Mouse (Mus musculus): ENCODE data around the gene Arl3. TPM values are rescaled to one million over a fixed set of nuclear protein-coding genes. Genes with fewer than 3 reads are reported as not detected.

Arl3 gene
- polyA plus RNA-seq, 1 experiment, result 266 TPM

GRCm38 (mm10) chr19:46563603-46564002, 9.4 kb downstream of the Arl3 start:
- no peak for TF ChIP-seq CTCF (IDR thresholded peaks at IDR 0.05; ENCODE audit: control insufficient read depth, insufficient read depth, insufficient replicate concordance, low read depth, low read length)
- TF ChIP-seq POLR2A (IDR thresholded peaks at IDR 0.05; ENCODE audit: control insufficient read depth, low read depth, low read length), result no peak

DNA sequence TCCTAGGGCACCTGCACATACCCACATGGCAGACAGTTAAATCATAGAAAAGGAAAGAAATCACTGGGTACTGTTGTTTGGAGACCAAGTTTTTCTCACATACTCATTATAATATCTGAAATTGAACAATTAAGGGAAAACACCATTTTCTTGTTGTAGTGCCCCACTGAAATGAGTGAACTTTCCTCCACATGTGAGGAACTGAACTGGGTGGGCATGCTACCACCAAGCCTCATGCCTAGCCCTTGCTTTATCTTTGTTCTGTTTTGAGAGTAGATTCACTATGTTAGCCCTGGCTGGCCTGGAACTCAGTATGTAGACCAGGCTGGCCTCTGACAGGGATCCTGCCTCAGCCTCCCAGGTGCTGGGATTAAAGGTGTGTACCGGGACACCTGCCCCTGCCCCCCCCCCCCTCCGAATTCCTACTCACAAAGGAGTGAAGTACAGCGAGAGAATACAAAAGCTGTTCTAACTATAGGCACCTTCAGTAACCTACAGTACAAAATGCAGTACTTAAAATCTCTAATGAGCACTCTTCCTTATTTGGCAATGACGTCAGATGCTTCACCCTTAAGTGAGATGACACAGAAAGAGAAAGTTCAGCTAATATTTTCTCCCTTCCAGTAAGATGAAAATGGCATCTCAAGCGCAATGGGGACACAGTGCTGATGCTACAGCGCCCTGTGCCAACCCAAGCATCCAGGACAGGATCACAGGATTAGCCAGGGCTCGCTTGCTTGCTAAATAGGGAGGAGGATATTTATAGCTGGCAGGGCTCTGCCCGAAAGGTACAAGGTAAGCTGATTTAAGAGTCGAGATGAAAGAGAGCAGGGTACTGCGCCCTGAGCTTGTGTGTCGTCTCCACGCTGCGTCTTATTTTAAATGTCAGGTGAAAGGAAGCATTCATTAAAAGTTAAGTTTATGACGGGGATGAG, 10.2 kb downstream of the Arl3 start:
- no peaks in the 10 kb centered on the region; the same call in 1 of the 2 replicates for H3K36me3 ChIP-seq (ENCODE audit: control insufficient read depth, insufficient read depth, low read length)
- no peak for TF ChIP-seq CTCF (IDR thresholded peaks at IDR 0.05; ENCODE audit: control insufficient read depth, insufficient read depth, insufficient replicate concordance, low read depth, low read length)
- no peak for TF ChIP-seq POLR2A (IDR thresholded peaks at IDR 0.05; ENCODE audit: control insufficient read depth, low read depth, low read length)
- H3K4me3 ChIP-seq (ENCODE audit: control insufficient read depth, low read depth, low read length), result no peak overlapping the region

More at GRCm38 (mm10) chr19:46563603-46564002, 9.4 kb downstream of the Arl3 start:
- Histone ChIP-seq H3K4me3 (ENCODE audit: control insufficient read depth, low read depth, low read length) (no peak overlapping the region), H3K27ac (ENCODE audit: control insufficient read depth, insufficient read depth, low read depth, low read length) (no peak overlapping the region), H3K36me3 (ENCODE audit: control insufficient read depth, insufficient read depth, low read length) (no peaks in the 10 kb centered on the region; the same call in 1 of the 2 replicates), H3K4me1 (ENCODE audit: control insufficient read depth, insufficient read depth, low read length) (peaks cover 4% of the 10 kb centered on the region; the same call in 1 of the 2 replicates), H3K27me3 (ENCODE audit: control insufficient read depth, insufficient read depth, low read length) (no peaks in the 10 kb centered on the region)

DNA sequence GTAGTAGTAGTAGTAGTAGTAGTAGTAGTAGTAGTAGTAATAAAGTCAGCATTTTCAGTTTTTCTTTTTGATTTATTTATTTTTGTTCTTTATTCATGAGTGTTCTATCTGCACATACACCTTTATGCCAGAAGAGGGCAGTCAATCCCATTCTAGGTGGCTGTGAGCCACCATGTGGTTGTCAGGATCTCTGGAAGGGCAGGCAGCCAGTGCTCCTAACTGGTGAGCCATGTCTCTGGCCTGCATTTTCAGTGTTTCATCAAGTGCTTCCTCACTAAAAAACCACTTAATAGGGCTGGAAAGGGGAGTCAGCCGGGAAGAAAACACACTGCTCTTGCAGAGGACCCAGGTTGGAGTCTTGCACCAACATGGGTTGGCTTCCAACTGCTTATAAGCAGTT, 10.9 kb downstream of the Arl3 start:
- peaks cover 4% of the 10 kb centered on the region; the same call in 1 of the 2 replicates for H3K4me1 ChIP-seq (ENCODE audit: control insufficient read depth, insufficient read depth, low read length)
- peaks cover under 1% of the 10 kb centered on the region; the same call in 1 of the 2 replicates for H3K36me3 ChIP-seq (ENCODE audit: control insufficient read depth, insufficient read depth, low read length)
- H3K27ac ChIP-seq (ENCODE audit: control insufficient read depth, insufficient read depth, low read depth, low read length), result no peak overlapping the region
- peak; percentile 38; the same call in 1 of the 2 replicates for TF ChIP-seq CTCF (IDR thresholded peaks at IDR 0.05; ENCODE audit: control insufficient read depth, insufficient read depth, insufficient replicate concordance, low read depth, low read length)
- TF ChIP-seq POLR2A (IDR thresholded peaks at IDR 0.05; ENCODE audit: control insufficient read depth, low read depth, low read length), result no peak
- H3K27me3 ChIP-seq (ENCODE audit: control insufficient read depth, insufficient read depth, low read length), result no peaks in the 10 kb centered on the region
- H3K4me3 ChIP-seq (ENCODE audit: control insufficient read depth, low read depth, low read length), result no peak overlapping the region

More for the DNA sequence above, 10.2 kb downstream of the Arl3 start:
- Histone ChIP-seq H3K4me1 (ENCODE audit: control insufficient read depth, insufficient read depth, low read length) (peaks cover 4% of the 10 kb centered on the region; the same call in 1 of the 2 replicates), H3K27me3 (ENCODE audit: control insufficient read depth, insufficient read depth, low read length) (no peaks in the 10 kb centered on the region), H3K27ac (ENCODE audit: control insufficient read depth, insufficient read depth, low read depth, low read length) (no peak overlapping the region)

GRCm38 (mm10) chr19:46558631-46559030, 14.4 kb downstream of the Arl3 start:
- no peaks in the 10 kb centered on the region for H3K27me3 ChIP-seq (ENCODE audit: control insufficient read depth, insufficient read depth, low read length)

DNA sequence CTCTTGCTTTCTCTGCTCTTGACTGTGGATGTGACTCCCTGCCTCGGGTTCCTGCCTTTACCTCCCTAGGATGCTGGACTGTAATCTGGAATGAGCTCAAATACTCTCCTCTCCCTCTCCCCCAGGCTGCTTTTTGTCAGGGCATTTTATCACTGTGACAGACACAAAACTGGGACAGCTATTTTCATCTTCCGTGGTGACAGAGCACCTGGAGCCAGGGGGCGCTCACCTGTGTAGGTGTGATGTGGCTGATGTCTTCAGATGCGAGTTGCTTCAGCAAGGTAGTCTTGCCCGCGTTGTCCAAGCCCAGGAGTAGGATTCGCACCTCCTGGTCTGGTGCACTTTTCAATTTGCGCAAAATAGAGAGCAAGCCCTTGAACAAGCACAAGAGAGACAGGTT, 15.0 kb downstream of the Arl3 start:
- Histone ChIP-seq H3K4me3 (ENCODE audit: control insufficient read depth, low read depth, low read length) (no peak overlapping the region), H3K4me1 (ENCODE audit: control insufficient read depth, insufficient read depth, low read length) (no peaks in the 10 kb centered on the region; the same call in 1 of the 2 replicates), H3K27me3 (ENCODE audit: control insufficient read depth, insufficient read depth, low read length) (no peaks in the 10 kb centered on the region), H3K36me3 (ENCODE audit: control insufficient read depth, insufficient read depth, low read length) (peaks cover 1% of the 10 kb centered on the region; the same call in 1 of the 2 replicates), H3K27ac (ENCODE audit: control insufficient read depth, insufficient read depth, low read depth, low read length) (no peak overlapping the region)
- TF ChIP-seq POLR2A (IDR thresholded peaks at IDR 0.05; ENCODE audit: control insufficient read depth, low read depth, low read length) (no peak), CTCF (IDR thresholded peaks at IDR 0.05; ENCODE audit: control insufficient read depth, insufficient read depth, insufficient replicate concordance, low read depth, low read length) (no peak)

More at GRCm38 (mm10) chr19:46558631-46559030, 14.4 kb downstream of the Arl3 start:
- no peak overlapping the region for H3K4me3 ChIP-seq (ENCODE audit: control insufficient read depth, low read depth, low read length)
- H3K27ac ChIP-seq (ENCODE audit: control insufficient read depth, insufficient read depth, low read depth, low read length), result no peak overlapping the region
- peaks cover 1% of the 10 kb centered on the region; the same call in 1 of the 2 replicates for H3K36me3 ChIP-seq (ENCODE audit: control insufficient read depth, insufficient read depth, low read length)
- TF ChIP-seq POLR2A (IDR thresholded peaks at IDR 0.05; ENCODE audit: control insufficient read depth, low read depth, low read length) (no peak), CTCF (IDR thresholded peaks at IDR 0.05; ENCODE audit: control insufficient read depth, insufficient read depth, insufficient replicate concordance, low read depth, low read length) (no peak)
- no peaks in the 10 kb centered on the region; the same call in 1 of the 2 replicates for H3K4me1 ChIP-seq (ENCODE audit: control insufficient read depth, insufficient read depth, low read length)

- Histone ChIP-seq H3K27ac (ENCODE audit: control insufficient read depth, insufficient read depth, low read depth, low read length) (no peak overlapping the region), H3K36me3 (ENCODE audit: control insufficient read depth, insufficient read depth, low read length) (peaks cover 1% of the 10 kb centered on the region; the same call in 1 of the 2 replicates), H3K27me3 (ENCODE audit: control insufficient read depth, insufficient read depth, low read length) (no peaks in the 10 kb centered on the region), H3K4me1 (ENCODE audit: control insufficient read depth, insufficient read depth, low read length) (no peaks in the 10 kb centered on the region; the same call in 1 of the 2 replicates), H3K4me3 (ENCODE audit: control insufficient read depth, low read depth, low read length) (no peak overlapping the region)
- TF ChIP-seq POLR2A (IDR thresholded peaks at IDR 0.05; ENCODE audit: control insufficient read depth, low read depth, low read length) (no peak), CTCF (IDR thresholded peaks at IDR 0.05; ENCODE audit: control insufficient read depth, insufficient read depth, insufficient replicate concordance, low read depth, low read length) (no peak)
These were observed 19.4 kb downstream of the Arl3 start for GRCm38 (mm10) chr19:46553541-46553955.

GRCm38 (mm10) chr19:46552496-46552895, 20.5 kb downstream of the Arl3 start:
- Histone ChIP-seq H3K36me3 (ENCODE audit: control insufficient read depth, insufficient read depth, low read length) (peaks cover 1% of the 10 kb centered on the region; the same call in 1 of the 2 replicates), H3K27me3 (ENCODE audit: control insufficient read depth, insufficient read depth, low read length) (no peaks in the 10 kb centered on the region), H3K27ac (ENCODE audit: control insufficient read depth, insufficient read depth, low read depth, low read length) (no peak overlapping the region), H3K4me3 (ENCODE audit: control insufficient read depth, low read depth, low read length) (no peak overlapping the region), H3K4me1 (ENCODE audit: control insufficient read depth, insufficient read depth, low read length) (no peaks in the 10 kb centered on the region; the same call in 1 of the 2 replicates)
- TF ChIP-seq CTCF (IDR thresholded peaks at IDR 0.05; ENCODE audit: control insufficient read depth, insufficient read depth, insufficient replicate concordance, low read depth, low read length) (no peak), POLR2A (IDR thresholded peaks at IDR 0.05; ENCODE audit: control insufficient read depth, low read depth, low read length) (no peak)
